Mouse (Mus musculus): ENCODE data around the gene Abca15. TPM values are rescaled to one million over a fixed set of nuclear protein-coding genes. Genes with fewer than 3 reads are reported as not detected.
A peak's percentile ranks its signal among the peaks of the same experiment; 100 is the strongest.
"Not testable (repeated sequence)": the region's sequence is repeated elsewhere in the genome, so short reads cannot be mapped to it uniquely, and the experiment has no call there.

Gene Abca15
- polyA plus RNA-seq (2015; fragmentation: Nextera tagmentation; extraction: Ambion mirVana): not detected in 2 replicates

- Histone ChIP-seq H3K4me2 (peak within 1 kb of the TSS; percentile 30; the same call in 1 of the 2 replicates), H3K4me3 (replicated peaks) (no peak within 1 kb of the TSS; the same call in 1 of the 2 replicates), H3K27me3 (no peaks in the 10 kb centered on the region), H3K9me3 (replicated peaks) (no peaks in the 10 kb centered on the region), H3K9ac (no peak within 1 kb of the TSS), H3K4me1 (replicated peaks) (no peaks in the 10 kb centered on the region), H3K27ac (replicated peaks) (no peak within 1 kb of the TSS), H3K36me3 (replicated peaks) (no peaks in the 10 kb centered on the region)
- 71% methylated on average over 22 of the region's 22 CpGs for WGBS (ENCODE audit: insufficient replicate concordance)
- ATAC-seq (ENCODE audit: insufficient read depth): no peak
These were observed at the start of gene Abca15 for GRCm38 (mm10) chr7:120328087-120328793. TSS of gene Abca15 (plus strand) at chr7:120328670.

GRCm38 (mm10) chr7:120285286-120285685, 43.2 kb upstream of the Abca15 start:
- no peak for ATAC-seq (ENCODE audit: insufficient read depth)
- no peak overlapping the region for H3K4me2 ChIP-seq
- H3K27ac ChIP-seq (replicated peaks): no peak overlapping the region
- H3K4me3 ChIP-seq (replicated peaks): no peak overlapping the region
- WGBS (ENCODE audit: insufficient replicate concordance): 47% methylated on average over 3 of the region's 3 CpGs
- H3K4me1 ChIP-seq (replicated peaks): no peaks in the 10 kb centered on the region
- no peaks in the 10 kb centered on the region for H3K36me3 ChIP-seq (replicated peaks)
- H3K9ac ChIP-seq: no peak overlapping the region
- no peaks in the 10 kb centered on the region for H3K27me3 ChIP-seq
- H3K9me3 ChIP-seq (replicated peaks): no peaks in the 10 kb centered on the region

- Histone ChIP-seq H3K4me2 (no peak overlapping the region), H3K36me3 (replicated peaks) (no peaks in the 10 kb centered on the region), H3K27ac (replicated peaks) (no peak overlapping the region), H3K4me1 (replicated peaks) (no peaks in the 10 kb centered on the region), H3K27me3 (no peaks in the 10 kb centered on the region), H3K4me3 (replicated peaks) (no peak overlapping the region), H3K9ac (no peak overlapping the region), H3K9me3 (replicated peaks) (no peaks in the 10 kb centered on the region)
- WGBS (ENCODE audit: insufficient replicate concordance): 43% methylated on average over 1 of the region's 1 CpGs
- ATAC-seq (ENCODE audit: insufficient read depth): no peak
These were observed 12.4 kb upstream of the Abca15 start for GRCm38 (mm10) chr7:120316086-120316485.

- WGBS (ENCODE audit: insufficient replicate concordance): 25% methylated on average over 4 of the region's 4 CpGs
- Histone ChIP-seq H3K27ac (replicated peaks) (no peak overlapping the region), H3K4me3 (replicated peaks) (no peak overlapping the region), H3K36me3 (replicated peaks) (no peaks in the 10 kb centered on the region), H3K27me3 (no peaks in the 10 kb centered on the region), H3K4me1 (replicated peaks) (no peaks in the 10 kb centered on the region), H3K4me2 (no peak overlapping the region), H3K9ac (no peak overlapping the region), H3K9me3 (replicated peaks) (no peaks in the 10 kb centered on the region)
- ATAC-seq (ENCODE audit: insufficient read depth): no peak
These were observed 5.5 kb upstream of the Abca15 start for GRCm38 (mm10) chr7:120322963-120323362.

GRCm38 (mm10) chr7:120325911-120326310, 2.6 kb upstream of the Abca15 start:
- not testable (repeated sequence) for H3K9me3 ChIP-seq (replicated peaks); H3K4me1 ChIP-seq (replicated peaks); H3K27ac ChIP-seq (replicated peaks); H3K9ac ChIP-seq; H3K36me3 ChIP-seq (replicated peaks); H3K4me2 ChIP-seq; H3K27me3 ChIP-seq; ATAC-seq (ENCODE audit: insufficient read depth); H3K4me3 ChIP-seq (replicated peaks)
- WGBS (ENCODE audit: insufficient replicate concordance): 44% methylated on average over 2 of the region's 2 CpGs

- no peak overlapping the region for H3K27ac ChIP-seq (replicated peaks)
- WGBS (ENCODE audit: insufficient replicate concordance): 21% methylated on average over 22 of the region's 22 CpGs
- H3K9ac ChIP-seq: no peak overlapping the region
- no peak for ATAC-seq (ENCODE audit: insufficient read depth)
- no peaks in the 10 kb centered on the region for H3K27me3 ChIP-seq
- H3K4me2 ChIP-seq: peak overlapping the region; percentile 30; the same call in 1 of the 2 replicates
- no peak overlapping the region; the same call in 1 of the 2 replicates for H3K4me3 ChIP-seq (replicated peaks)
- no peaks in the 10 kb centered on the region for H3K9me3 ChIP-seq (replicated peaks)
- no peaks in the 10 kb centered on the region for H3K36me3 ChIP-seq (replicated peaks)
- H3K4me1 ChIP-seq (replicated peaks): no peaks in the 10 kb centered on the region
These were observed 1.0 kb upstream of the Abca15 start for GRCm38 (mm10) chr7:120327220-120328073.

- H3K36me3 ChIP-seq (replicated peaks): no peaks in the 10 kb centered on the region
- H3K9ac ChIP-seq: no peak overlapping the region
- 31% methylated on average over 13 of the region's 13 CpGs for WGBS (ENCODE audit: insufficient replicate concordance)
- H3K4me2 ChIP-seq: no peak overlapping the region
- no peak overlapping the region for H3K4me3 ChIP-seq (replicated peaks)
- no peak for ATAC-seq (ENCODE audit: insufficient read depth)
- no peak overlapping the region for H3K27ac ChIP-seq (replicated peaks)
- no peaks in the 10 kb centered on the region for H3K27me3 ChIP-seq
- no peaks in the 10 kb centered on the region for H3K4me1 ChIP-seq (replicated peaks)
- no peaks in the 10 kb centered on the region for H3K9me3 ChIP-seq (replicated peaks)
These were observed 32.7 kb downstream of the Abca15 start for GRCm38 (mm10) chr7:120361159-120361558.

- Histone ChIP-seq H3K27me3 (no peaks in the 10 kb centered on the region), H3K9ac (no peak within 1 kb of the TSS), H3K4me2 (no peak within 1 kb of the TSS), H3K36me3 (replicated peaks) (no peaks in the 10 kb centered on the region), H3K4me3 (replicated peaks) (no peak within 1 kb of the TSS), H3K4me1 (replicated peaks) (no peaks in the 10 kb centered on the region), H3K9me3 (replicated peaks) (no peaks in the 10 kb centered on the region), H3K27ac (replicated peaks) (no peak within 1 kb of the TSS)
- no peak for ATAC-seq (ENCODE audit: insufficient read depth)
- 69% methylated on average over 10 of the region's 10 CpGs for WGBS (ENCODE audit: insufficient replicate concordance)
These were observed 81.0 kb downstream of the Abca15 start, which contains the start of gene Abca16 for GRCm38 (mm10) chr7:120409447-120409846. TSS of gene Abca16 (plus strand) at chr7:120409647.

GRCm38 (mm10) chr7:120412391-120412790, 83.9 kb downstream of the Abca15 start:
- Histone ChIP-seq H3K4me3 (replicated peaks) (no peak overlapping the region), H3K4me1 (replicated peaks) (no peaks in the 10 kb centered on the region), H3K4me2 (no peak overlapping the region), H3K27me3 (no peaks in the 10 kb centered on the region), H3K9me3 (replicated peaks) (no peaks in the 10 kb centered on the region), H3K36me3 (replicated peaks) (no peaks in the 10 kb centered on the region), H3K27ac (replicated peaks) (no peak overlapping the region), H3K9ac (no peak overlapping the region)
- no peak for ATAC-seq (ENCODE audit: insufficient read depth)
- 66% methylated on average over 1 of the region's 1 CpGs for WGBS (ENCODE audit: insufficient replicate concordance)

GRCm38 (mm10) chr7:120426625-120427024, 98.2 kb downstream of the Abca15 start:
- no peak overlapping the region for H3K4me3 ChIP-seq (replicated peaks)
- H3K9ac ChIP-seq: no peak overlapping the region
- no peaks in the 10 kb centered on the region for H3K36me3 ChIP-seq (replicated peaks)
- no peaks in the 10 kb centered on the region for H3K9me3 ChIP-seq (replicated peaks)
- H3K27ac ChIP-seq (replicated peaks): no peak overlapping the region
- WGBS (ENCODE audit: insufficient replicate concordance): 16% methylated on average over 3 of the region's 3 CpGs
- H3K4me1 ChIP-seq (replicated peaks): no peaks in the 10 kb centered on the region
- no peak for ATAC-seq (ENCODE audit: insufficient read depth)
- H3K27me3 ChIP-seq: no peaks in the 10 kb centered on the region
- H3K4me2 ChIP-seq: no peak overlapping the region

GRCm38 (mm10) chr7:120431464-120431863, 103.0 kb downstream of the Abca15 start:
- no peak overlapping the region for H3K4me3 ChIP-seq (replicated peaks)
- peak; percentile 67 for ATAC-seq (ENCODE audit: insufficient read depth)

More at GRCm38 (mm10) chr7:120431464-120431863, 103.0 kb downstream of the Abca15 start:
- Histone ChIP-seq H3K4me1 (replicated peaks) (no peaks in the 10 kb centered on the region), H3K9me3 (replicated peaks) (no peaks in the 10 kb centered on the region), H3K9ac (no peak overlapping the region), H3K27ac (replicated peaks) (no peak overlapping the region), H3K4me2 (no peak overlapping the region), H3K36me3 (replicated peaks) (no peaks in the 10 kb centered on the region), H3K27me3 (no peaks in the 10 kb centered on the region)

Measured in liver, embryonic 15.5 days (tissue).